In the genomic region with DNA sequence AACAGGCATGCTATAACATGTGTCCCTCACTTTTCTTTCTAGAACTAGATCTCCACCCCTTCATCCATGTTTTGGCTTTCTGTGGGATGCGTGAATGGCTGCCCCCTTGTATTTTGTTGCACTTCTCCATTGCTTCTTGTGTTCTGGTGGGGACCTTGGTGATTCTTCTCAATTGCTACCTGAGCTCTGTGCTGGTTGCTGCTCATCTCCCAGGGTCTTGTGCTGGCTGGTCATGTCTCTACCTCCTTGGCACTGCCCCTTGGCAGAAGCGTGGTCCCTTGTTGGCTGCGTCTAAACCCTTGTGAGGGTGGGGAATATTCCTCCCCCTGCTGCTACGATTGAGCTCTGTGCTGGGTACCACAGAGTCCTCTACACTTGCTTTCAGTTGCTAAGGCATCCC, we compare ENCODE assay signal across 13 mouse cellular contexts.
"Had no signal": no experiment of that assay in that cellular context is flagged by ENCODE, and none has a peak within 500 bp of the region (broad histone marks: within the 10 kb centered on the region; RNA-seq: fewer than 3 reads in every experiment).

No protein-coding gene starts in this region.

- H3K9ac ChIP-seq: limb, embryonic 15.5 days; lung, embryonic 14.5 days; midbrain, embryonic 13.5 days; stomach, embryonic 15.5 days had no signal

- H3K36me3 ChIP-seq: limb, embryonic 15.5 days; midbrain, embryonic 13.5 days had no signal

- H3K27ac ChIP-seq: left cerebral cortex, adult 2 months; limb, embryonic 15.5 days; macrophage; midbrain, embryonic 13.5 days; stomach, embryonic 15.5 days had no signal

- H3K4me3 ChIP-seq: left cerebral cortex, adult 2 months; limb, embryonic 15.5 days; midbrain, embryonic 13.5 days; stomach, embryonic 15.5 days had no signal

- H3K9me3 ChIP-seq: limb, embryonic 15.5 days; midbrain, embryonic 13.5 days; stomach, embryonic 15.5 days had no signal

- H3K27me3 ChIP-seq: limb, embryonic 15.5 days; midbrain, embryonic 13.5 days; stomach, embryonic 15.5 days had no signal

- DNase-seq: kidney, adult 8-10 months; kidney, postnatal 25 days; lung, embryonic 14.5 days; lung, postnatal 10 days; right cerebral cortex, postnatal 14 days; thymus, adult 2 months; thymus, postnatal 36 days had no signal

- H3K4me2 ChIP-seq: limb, embryonic 15.5 days; lung, embryonic 14.5 days; midbrain, embryonic 13.5 days; stomach, embryonic 15.5 days had no signal

- ATAC-seq: intestine, postnatal 0 days; midbrain, embryonic 13.5 days had no signal
